Mouse (Mus musculus) adrenal gland, adult 8-10 months (tissue): ENCODE results near the gene Hoxa9. TPM values are rescaled to one million over a fixed set of nuclear protein-coding genes. Genes with fewer than 3 reads are reported as not detected.

Source experiments
- DNase-seq: peaks from one replicate; pipeline ENCODE4 v3.0.0; 2022
- microRNA-seq, 2 experiments: library from miRNA; unstranded; fragments of <30 nt; microRNA quantifications; one replicate each; pipeline ENCODE4 v1.2.0; 2022
- total RNA-seq, 4 experiments: library from RNA; stranded (reverse); gene quantifications; 2 replicates each; pipeline ENCODE4 v1.2.4; 2022

Hoxa9 gene
- total RNA-seq, 4 experiments from 2014 or later = 0.27 to 0.56 (median 0.55) TPM; not detected in 1

- no peak for DNase-seq
These were observed 50.6 kb downstream of the Hoxa9 start for GRCm38 (mm10) chr6:52180213-52180710.

- no peak for DNase-seq
These were observed 51.2 kb downstream of the Hoxa9 start for GRCm38 (mm10) chr6:52179690-52180089.

- no peak for DNase-seq
These were observed 51.8 kb downstream of the Hoxa9 start for GRCm38 (mm10) chr6:52178918-52179665.

- DNase-seq = no peak
These were observed 53.1 kb downstream of the Hoxa9 start for GRCm38 (mm10) chr6:52177806-52178205.

GRCm38 (mm10) chr6:52177061-52177735 lies 53.7 kb downstream of the Hoxa9 start, which contains the start of gene 5730596B20Rik:
TSS of gene 5730596B20Rik (plus strand) at chr6:52177498.
- DNase-seq = no peak

GRCm38 (mm10) chr6:52176391-52176790 lies 54.5 kb downstream of the Hoxa9 start:
- DNase-seq = no peak

- no peak for DNase-seq
These were observed 55.0 kb downstream of the Hoxa9 start for GRCm38 (mm10) chr6:52175864-52176263.

- no peak for DNase-seq
These were observed 55.7 kb downstream of the Hoxa9 start for GRCm38 (mm10) chr6:52174968-52175751.

- DNase-seq = no peak
These were observed 57.2 kb downstream of the Hoxa9 start for GRCm38 (mm10) chr6:52173648-52174047.

Small RNA genes within 50 kb of the gene (microRNA-seq; reads per million reads assigned to microRNA genes)
- 25.4 to 87.8 reads per million in 2 experiments for gene Mir196b

Other genes starting within 250 kb of the Hoxa9 start
- gene Skap2, start 218.5 kb downstream of the Hoxa9 start, total RNA-seq = 10 to 100 TPM; 43.7 to 73.2 (median 54.2) TPM
- 1 to 10 TPM in 1 of 4 experiments, under 1 TPM in 3; 0.23 to 1.1 (median 0.83) TPM for gene Hoxa1, start 72.8 kb downstream of the Hoxa9 start, total RNA-seq
- gene Hoxa2, start 66.3 kb downstream of the Hoxa9 start, total RNA-seq = 1 to 10 TPM in 3 of 4 experiments, under 1 TPM in 1; 0.80 to 3.4 (median 2.6) TPM
- gene 5730596B20Rik, start 53.6 kb downstream of the Hoxa9 start, total RNA-seq = under 1 TPM; 0.17 to 0.77 (median 0.42) TPM
- gene Hoxa4, start 39.3 kb downstream of the Hoxa9 start, total RNA-seq = 1 to 10 TPM; 1.9 to 3.3 (median 2.7) TPM
- gene Hoxa5, start 26.5 kb downstream of the Hoxa9 start, total RNA-seq = 10 to 100 TPM; 10.8 to 15.6 (median 13.3) TPM
- gene Hoxa6, start 22.4 kb downstream of the Hoxa9 start, total RNA-seq = 1 to 10 TPM; 3.6 to 9.5 (median 5.2) TPM
- 1 to 10 TPM; 2.9 to 9.8 (median 6.8) TPM for gene Hoxa3, start 17.8 kb downstream of the Hoxa9 start, total RNA-seq
- 1 to 10 TPM in 2 of 4 experiments, under 1 TPM in 2; 0.49 to 2.8 (median 1.4) TPM for gene Gm28308, start 17.8 kb downstream of the Hoxa9 start, total RNA-seq
- 10 to 100 TPM; 12.9 to 27.9 (median 19.1) TPM for gene Hoxa7, start 9.2 kb downstream of the Hoxa9 start, total RNA-seq
- under 1 TPM in 2 of 4 experiments, not detected in 2; 0.15 to 0.16 TPM for gene Hoxa10, start 9.8 kb upstream of the Hoxa9 start, total RNA-seq
- gene Hoxa11, start 14.7 kb upstream of the Hoxa9 start, total RNA-seq = not detected
- not detected for gene Hoxa13, start 29.8 kb upstream of the Hoxa9 start, total RNA-seq
- gene Evx1, start 82.4 kb upstream of the Hoxa9 start, total RNA-seq = not detected